Mouse (Mus musculus) cortical plate, adult 2 months (tissue): ENCODE results near the gene Hgfac.

Source experiments
- CTCF ChIP-seq: fragments of 200-500 bp; IDR thresholded peaks from 2 replicates; pipeline ENCODE4 v1.5.1; 2011; ENCODE audit warnings: mild to moderate bottlenecking, control low read depth, low read length; ENCODE audit not compliant: insufficient read depth; ENCODE audit errors: extremely low read depth
- POLR2A ChIP-seq: fragments of 200-500 bp; IDR thresholded peaks from 2 replicates; pipeline ENCODE4 v1.6.1; 2011; ENCODE audit warnings: mild to moderate bottlenecking, low read length, control low read depth; ENCODE audit not compliant: insufficient read depth; ENCODE audit errors: extremely low read depth

DNA sequence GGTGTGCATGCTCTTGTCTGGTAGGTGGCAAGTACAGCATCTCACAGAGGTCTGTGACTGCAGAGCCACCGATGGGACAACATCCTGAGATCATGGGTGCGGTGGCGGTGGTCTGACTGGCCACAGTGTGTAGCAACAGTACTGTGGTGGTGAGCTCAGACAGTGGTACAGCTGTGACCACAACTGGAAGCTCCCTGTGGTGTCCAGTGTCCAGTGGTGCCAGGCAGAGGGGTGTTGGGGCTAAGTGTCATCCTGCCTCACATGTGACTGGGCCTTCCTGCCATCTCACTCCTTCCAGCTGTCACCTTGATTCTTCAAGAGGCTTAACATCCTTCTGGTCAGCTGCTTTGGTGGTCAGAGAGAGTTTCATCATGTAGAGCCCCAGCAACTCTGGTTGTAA, 13.3 kb downstream of the Hgfac start:
- TF ChIP-seq POLR2A (no peak), CTCF (no peak)
